Mouse (Mus musculus) heart, embryonic 15.5 days (tissue): ENCODE results near the gene Ggn. TPM values are rescaled to one million over a fixed set of nuclear protein-coding genes. Genes with fewer than 3 reads are reported as not detected.

Source experiments
- ATAC-seq: fragments of 200-750 bp; cut with Nextera tagmentation; replicated peaks from 2 replicates; pipeline ENCODE4 v1.8.0; 2017; ENCODE audit warnings: low read depth, moderate TSS enrichment; ENCODE audit not compliant: insufficient number of reproducible peaks, insufficient read depth, low FRiP score
- H3K27ac ChIP-seq: fragments of 300-500 bp; sonication (generic); 2 replicates; pipeline ENCODE4 v1.5.1; 2015; ENCODE audit warnings: mild to moderate bottlenecking, inconsistent platforms
- H3K27me3 ChIP-seq: fragments of 300-500 bp; sonication (generic); 2 replicates; pipeline ENCODE4 v1.6.1; 2015; ENCODE audit warnings: inconsistent platforms
- H3K36me3 ChIP-seq: fragments of 300-500 bp; sonication (generic); 2 replicates; pipeline ENCODE4 v1.6.1; 2015; ENCODE audit warnings: mild to moderate bottlenecking, inconsistent platforms
- H3K4me1 ChIP-seq: fragments of 300-500 bp; sonication (generic); replicated peaks from 2 replicates; pipeline ENCODE4 v1.6.1; 2015; ENCODE audit warnings: inconsistent platforms
- H3K4me2 ChIP-seq: fragments of 300-500 bp; sonication (generic); 2 replicates; pipeline ENCODE4 v1.6.1; 2015; ENCODE audit warnings: inconsistent platforms, mild to moderate bottlenecking, moderate library complexity
- H3K4me3 ChIP-seq: fragments of 300-500 bp; sonication (generic); 2 replicates; pipeline ENCODE4 v1.5.1; 2015; ENCODE audit warnings: mild to moderate bottlenecking, inconsistent platforms
- H3K9ac ChIP-seq: fragments of 300-500 bp; sonication (generic); 2 replicates; pipeline ENCODE4 v1.6.1; 2015; ENCODE audit warnings: mild to moderate bottlenecking, inconsistent platforms
- H3K9me3 ChIP-seq: fragments of 300-500 bp; sonication (generic); replicated peaks from 2 replicates; pipeline ENCODE4 v1.6.1; 2016; ENCODE audit warnings: inconsistent platforms
- WGBS: fragments of 180-500 bp; shearing (Covaris S2); methylation state at CpG from one replicate; pipeline ENCODE4 v1.1.7; 2015; ENCODE audit warnings: mixed read lengths; 5-methylcytosine and 5-hydroxymethylcytosine counted together
- polyA plus RNA-seq: library from polyadenylated mRNA; unstranded; fragments of >200 nt; fragmentation: Nextera tagmentation; extraction: Ambion mirVana; gene quantifications from 2 replicates; pipeline ENCODE4 v1.2.1, GENCODE M21; 2015

Ggn gene
- polyA plus RNA-seq, 1 experiment from 2014 or later, result 0.28 TPM

DNA sequence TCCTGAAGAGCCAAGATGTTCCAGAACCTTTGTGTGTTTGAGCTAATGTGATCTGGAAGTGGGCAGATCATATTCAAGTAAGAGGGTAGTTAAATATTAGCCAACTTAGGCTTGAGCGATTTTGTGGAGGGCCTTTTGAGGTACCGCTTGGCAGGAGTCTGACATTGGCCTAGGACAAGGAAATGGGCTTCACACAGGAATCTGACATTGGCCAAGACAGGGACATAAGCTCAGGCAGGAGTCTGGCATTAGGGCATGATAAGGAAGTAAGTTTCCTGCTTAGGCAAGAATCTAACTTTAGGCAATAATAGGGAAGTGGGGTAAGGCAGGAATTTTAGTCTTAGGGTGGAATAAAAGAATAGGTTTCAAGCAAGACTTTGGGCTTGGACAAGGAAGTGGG is 44.2 kb downstream of the Ggn start:
- no peak for ATAC-seq
- 70% methylated on average over 2 of the region's 2 CpGs for WGBS
- Histone ChIP-seq H3K9me3 (peaks cover 2% of the 10 kb centered on the region; the same call in 1 of the 2 replicates), H3K4me3 (no peak overlapping the region), H3K27ac (no peak overlapping the region), H3K36me3 (no peaks in the 10 kb centered on the region; the same call in 1 of the 2 replicates), H3K9ac (no peak overlapping the region), H3K4me1 (peaks cover 7% of the 10 kb centered on the region; the same call in 1 of the 2 replicates), H3K4me2 (no peak overlapping the region), H3K27me3 (peaks cover 13% of the 10 kb centered on the region)

DNA sequence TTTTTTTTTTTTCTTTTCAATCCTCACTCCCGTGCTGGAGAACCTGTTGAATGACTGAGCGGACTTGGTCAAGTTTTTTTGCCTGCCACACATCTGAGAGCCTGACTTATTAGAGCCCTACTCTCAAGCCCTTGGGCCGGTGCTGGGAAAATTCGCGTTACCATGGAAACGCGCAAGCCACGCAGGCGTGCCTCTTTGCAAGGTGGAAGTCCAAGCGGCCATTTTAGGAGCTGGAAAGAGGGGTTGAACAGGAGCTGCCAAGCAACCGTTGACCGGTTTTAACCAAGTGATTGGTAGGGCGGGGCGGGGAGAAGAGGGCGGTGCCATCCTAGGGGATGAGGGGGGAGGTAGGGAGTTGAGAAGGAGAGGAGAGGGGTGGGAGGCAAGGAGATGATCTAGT is 44.8 kb downstream of the Ggn start:
- Histone ChIP-seq H3K9ac (no peak overlapping the region), H3K4me2 (no peak overlapping the region), H3K27me3 (peaks cover 13% of the 10 kb centered on the region), H3K4me1 (peaks cover 7% of the 10 kb centered on the region; the same call in 1 of the 2 replicates), H3K27ac (no peak overlapping the region), H3K4me3 (no peak overlapping the region), H3K9me3 (peaks cover 5% of the 10 kb centered on the region; the same call in 1 of the 2 replicates), H3K36me3 (peaks cover 1% of the 10 kb centered on the region; the same call in 1 of the 2 replicates)
- 38% methylated on average over 15 of the region's 15 CpGs for WGBS
- no peak for ATAC-seq

Other genes starting within 250 kb of the Ggn start
- gene Actn4, start 207.9 kb upstream of the Ggn start, polyA plus RNA-seq, result 236 and 281 TPM in 2 replicates
- 239 and 261 TPM in 2 replicates for gene Eif3k, start 188.3 kb upstream of the Ggn start, polyA plus RNA-seq
- gene Map4k1, start 188.2 kb upstream of the Ggn start, polyA plus RNA-seq, result 2.8 and 7.6 TPM in 2 replicates
- gene Ryr1, start 45.0 kb upstream of the Ggn start, polyA plus RNA-seq, result 0.09 and 0.15 TPM in 2 replicates
- 0.39 and 0.90 TPM in 2 replicates for gene Rasgrp4, start 35.4 kb upstream of the Ggn start, polyA plus RNA-seq
- gene Fam98c, start 14.0 kb upstream of the Ggn start, polyA plus RNA-seq, result 15.6 and 19.9 TPM in 2 replicates
- 1.2 and 1.5 TPM in 2 replicates for gene Spred3, start 201 bp downstream of the Ggn start, polyA plus RNA-seq
- 204 and 207 TPM in 2 replicates for gene Psmd8, start 10.5 kb downstream of the Ggn start, polyA plus RNA-seq
- gene Catsperg1, start 43.8 kb downstream of the Ggn start, polyA plus RNA-seq, result 0.25 and 0.84 TPM in 2 replicates
- gene Kcnk6, start 62.3 kb downstream of the Ggn start, polyA plus RNA-seq, result 1.4 and 2.0 TPM in 2 replicates
- 98.2 and 107 TPM in 2 replicates for gene Yif1b, start 68.1 kb downstream of the Ggn start, polyA plus RNA-seq
- gene 2200002D01Rik, start 78.3 kb downstream of the Ggn start, polyA plus RNA-seq, result 6.3 and 7.1 TPM in 2 replicates
- 77.9 and 125 TPM in 2 replicates for gene Spint2, start 111.7 kb downstream of the Ggn start, polyA plus RNA-seq
- gene Ppp1r14a, start 119.1 kb downstream of the Ggn start, polyA plus RNA-seq, result 17.0 and 20.8 TPM in 2 replicates
- gene Dpf1, start 133.7 kb downstream of the Ggn start, polyA plus RNA-seq, result 2.6 and 3.9 TPM in 2 replicates